ENCODE assay signal across 23 mouse cellular contexts in genomic region chr5:117986327-117986726, GRCm38 (mm10). TPM values are rescaled to one million over a fixed set of nuclear protein-coding genes. Genes with fewer than 3 reads are reported as not detected.
A peak's percentile ranks its signal among the peaks of the same experiment; 100 is the strongest.
DNase-seq lines count a peak whose midpoint lies in the region; ATAC-seq lines count a peak whose summit lies in the region.
"Had no signal": no experiment of that assay in that cellular context is flagged by ENCODE, and none has a peak within 500 bp of the region (broad histone marks: within the 10 kb centered on the region; RNA-seq: fewer than 3 reads in every experiment).

No protein-coding gene starts in this region.

- peaks cover 93% of the 10 kb centered on the region for H3K36me3 ChIP-seq in kidney, embryonic 14.5 days (ENCODE audit: control insufficient read depth, insufficient read depth, low read length)
- peaks cover 42% of the 10 kb centered on the region for H3K36me3 ChIP-seq in liver, embryonic 11.5 days (ENCODE audit: control insufficient read depth, insufficient read depth, low read length)

- WGBS in kidney, embryonic 14.5 days = 55% methylated on average over 4 of the region's 4 CpGs
- 56% methylated on average over 4 of the region's 4 CpGs for WGBS in liver, embryonic 11.5 days

- no peak overlapping the region for H3K4me3 ChIP-seq in kidney, embryonic 14.5 days (ENCODE audit: low read length)
- no peak overlapping the region for H3K4me3 ChIP-seq in liver, embryonic 11.5 days (ENCODE audit: low read depth, low read length)
- H3K4me3 ChIP-seq: embryonic facial prominence, embryonic 10.5 days; heart, adult 2 months; heart, embryonic 15.5 days; limb, embryonic 15.5 days; midbrain, embryonic 13.5 days; myocyte had no signal

- no peaks in the 10 kb centered on the region for H3K9me3 ChIP-seq in kidney, embryonic 14.5 days (ENCODE audit: control insufficient read depth, low read length)
- H3K9me3 ChIP-seq in liver, embryonic 11.5 days (ENCODE audit: control insufficient read depth, low read length) = no peaks in the 10 kb centered on the region
- H3K9me3 ChIP-seq: embryonic facial prominence, embryonic 10.5 days; heart, embryonic 15.5 days; limb, embryonic 15.5 days; midbrain, embryonic 13.5 days had no signal

- DNase-seq in kidney, adult 18-20 months = peak; percentile 77
- DNase-seq in kidney, postnatal 14 days = peak; percentile 61
- DNase-seq in liver, embryonic 11.5 days (ENCODE audit: low spot score) = no peak
- peak; percentile 67 for DNase-seq in skeletal muscle tissue, adult 2 months (ENCODE audit: low read depth, low spot score)
- DNase-seq in heart, postnatal 25 days (ENCODE audit: low spot score) = no peak
- DNase-seq in heart, adult 8-10 months (ENCODE audit: low spot score) = no peak
- DNase-seq: adrenal gland, postnatal 25 days; cerebellum, adult 8-10 months; gastrocnemius, postnatal 25 days; heart, adult 2 months; lung, postnatal 14 days; right cerebral cortex, postnatal 14 days had no signal

- no peak overlapping the region for H3K9ac ChIP-seq in kidney, embryonic 14.5 days (ENCODE audit: low read depth, low read length)
- H3K9ac ChIP-seq in liver, embryonic 11.5 days (ENCODE audit: low read depth, low read length) = no peak overlapping the region
- H3K9ac ChIP-seq: heart, embryonic 15.5 days; limb, embryonic 15.5 days; midbrain, embryonic 13.5 days had no signal

- intact Hi-C loops in heart, postnatal 25 days (cut with DNase I) = no loop called here

- no peak for ATAC-seq in kidney, embryonic 14.5 days (ENCODE audit: low FRiP score, low TSS enrichment)
- ATAC-seq in liver, embryonic 11.5 days (replicated peaks; ENCODE audit: low FRiP score) = 0 out of 2 replicates have a peak, but pooled peaks have one; percentile 30
- ATAC-seq: hindbrain, embryonic 16.5 days; intestine, embryonic 16.5 days; midbrain, embryonic 13.5 days had no signal

- H3K27ac ChIP-seq in kidney, embryonic 14.5 days (ENCODE audit: low read depth, low read length) = no peak overlapping the region
- no peak overlapping the region for H3K27ac ChIP-seq in liver, embryonic 11.5 days (ENCODE audit: low read depth, low read length)
- H3K27ac ChIP-seq: embryonic facial prominence, embryonic 10.5 days; heart, adult 2 months; heart, embryonic 15.5 days; limb, embryonic 15.5 days; midbrain, embryonic 13.5 days; stomach, postnatal 0 days had no signal

- no peaks in the 10 kb centered on the region for H3K27me3 ChIP-seq in kidney, embryonic 14.5 days (ENCODE audit: control insufficient read depth, insufficient read depth, low read length)
- H3K27me3 ChIP-seq in liver, embryonic 11.5 days (replicated peaks; ENCODE audit: control insufficient read depth, insufficient read depth, low read length) = no peaks in the 10 kb centered on the region
- H3K27me3 ChIP-seq: heart, embryonic 15.5 days; limb, embryonic 15.5 days; midbrain, embryonic 13.5 days had no signal

- no peaks in the 10 kb centered on the region for H3K4me1 ChIP-seq in kidney, embryonic 14.5 days (ENCODE audit: control insufficient read depth, insufficient read depth, low read length)
- H3K4me1 ChIP-seq in liver, embryonic 11.5 days (replicated peaks; ENCODE audit: control insufficient read depth, insufficient read depth, low read length) = peaks cover 14% of the 10 kb centered on the region; the same call in 1 of the 2 replicates
- H3K4me1 ChIP-seq: embryonic facial prominence, embryonic 10.5 days; limb, embryonic 15.5 days had no signal

- no peak overlapping the region for H3K4me2 ChIP-seq in kidney, embryonic 14.5 days (replicated peaks; ENCODE audit: low read depth, low read length)
- H3K4me2 ChIP-seq in liver, embryonic 11.5 days = no peak overlapping the region
- H3K4me2 ChIP-seq: heart, embryonic 15.5 days; limb, embryonic 15.5 days; midbrain, embryonic 13.5 days had no signal

RNA-seq across cellular contexts. Expression of gene Fbxo21, which starts 9.8 kb away (rescaled TPM):
- 38.4 and 82.9 TPM in 2 replicates for polyA plus RNA-seq in kidney, embryonic 14.5 days (2014; fragmentation: Nextera tagmentation; extraction: Ambion mirVana)
- 44.8 and 49.2 TPM in 2 replicates for polyA plus RNA-seq in liver, embryonic 11.5 days (2014; fragmentation: Nextera tagmentation; extraction: Ambion mirVana)
- 10 to 100 TPM; 38.2 to 44.9 TPM for total RNA-seq in heart, postnatal 25 days (2021)
- total RNA-seq in heart, adult 8-10 months (2022) = 10 to 100 TPM; 29.2 to 43.0 (median 35.2) TPM

RNA-seq across cellular contexts. Expression of gene Tesc, which starts 41.2 kb away (rescaled TPM):
- 10.1 and 12.3 TPM in 2 replicates for polyA plus RNA-seq in kidney, embryonic 14.5 days (2014; fragmentation: Nextera tagmentation; extraction: Ambion mirVana)
- polyA plus RNA-seq in liver, embryonic 11.5 days (2014; fragmentation: Nextera tagmentation; extraction: Ambion mirVana) = 1.7 and 2.2 TPM in 2 replicates
- 100 to 1,000 TPM; 192 to 217 TPM for total RNA-seq in heart, postnatal 25 days (2021)
- 100 to 1,000 TPM; 204 to 264 (median 228) TPM for total RNA-seq in heart, adult 8-10 months (2022)
- total RNA-seq: common myeloid progenitor, adult 5-6 weeks; hematopoietic stem cell, adult 5-6 weeks had no signal

Comparison
In these comparisons a context has a peak if more than half of its experiments do, and no peak if none do; other contexts are left out.
1. DNase-seq: peak in kidney, adult 18-20 months (single experiment), kidney, postnatal 14 days (single experiment) and skeletal muscle tissue, adult 2 months (single experiment); none in liver, embryonic 11.5 days (single experiment), heart, postnatal 25 days (single experiment) and heart, adult 8-10 months (single experiment).